17 mouse cellular contexts compared by ENCODE assay signal in genomic region chr13:30331851-30332250, GRCm38 (mm10).
"Had no signal": no experiment of that assay in that cellular context is flagged by ENCODE, and none has a peak within 500 bp of the region (broad histone marks: within the 10 kb centered on the region; RNA-seq: fewer than 3 reads in every experiment).

No protein-coding gene starts in this region.

- H3K4me3 ChIP-seq: layer of hippocampus, adult 2 months; left cerebral cortex, adult 2 months; liver, embryonic 13.5 days; midbrain, embryonic 10.5 days; stomach, embryonic 15.5 days had no signal

- H3K27ac ChIP-seq: kidney, postnatal 0 days; layer of hippocampus, adult 2 months; left cerebral cortex, adult 2 months; liver, embryonic 13.5 days; midbrain, embryonic 10.5 days; stomach, embryonic 15.5 days had no signal

- H3K9me3 ChIP-seq: liver, embryonic 13.5 days; midbrain, embryonic 10.5 days; stomach, embryonic 15.5 days had no signal

- H3K27me3 ChIP-seq: stomach, embryonic 15.5 days had no signal

- H3K4me2 ChIP-seq: liver, embryonic 13.5 days; stomach, embryonic 15.5 days had no signal

- DNase-seq: kidney, adult 2 months; kidney, postnatal 25 days; layer of hippocampus, adult 9-11 months; layer of hippocampus, postnatal 36 days; liver, embryonic 13.5 days; lung, adult 2 months; lung, postnatal 14 days; lung, postnatal 4 days; midbrain, embryonic 14.5 days; thymus, adult 2 months; thymus, postnatal 14 days; thymus, postnatal 4 days had no signal

- H3K9ac ChIP-seq: liver, embryonic 13.5 days; stomach, embryonic 15.5 days had no signal

- H3K36me3 ChIP-seq: liver, embryonic 13.5 days; midbrain, embryonic 10.5 days; stomach, embryonic 15.5 days had no signal

- H3K4me1 ChIP-seq: liver, embryonic 13.5 days had no signal
